Comparison of ENCODE assay signal across 20 mouse cellular contexts in genomic region chr11:29725167-29725566, GRCm38 (mm10).
"Had no signal": no experiment of that assay in that cellular context is flagged by ENCODE, and none has a peak within 500 bp of the region (broad histone marks: within the 10 kb centered on the region; RNA-seq: fewer than 3 reads in every experiment).

No protein-coding gene starts in this region.

- H3K27ac ChIP-seq: limb, embryonic 10.5 days; limb, embryonic 13.5 days; liver, embryonic 12.5 days; liver, embryonic 15.5 days; midbrain, embryonic 10.5 days; midbrain, embryonic 13.5 days; stomach, embryonic 15.5 days had no signal

- DNase-seq: kidney, adult 18-20 months; kidney, adult 9 months; kidney, postnatal 14 days; kidney, postnatal 4 days; layer of hippocampus, adult 9-11 months; layer of hippocampus, postnatal 36 days; liver; lung, adult 2 months; lung, postnatal 14 days; thymus, adult 18-20 months; thymus, postnatal 36 days had no signal

- H3K4me3 ChIP-seq: limb, embryonic 10.5 days; limb, embryonic 13.5 days; liver, embryonic 12.5 days; liver, embryonic 15.5 days; megakaryocyte, embryonic 14.5 days; midbrain, embryonic 10.5 days; midbrain, embryonic 13.5 days; stomach, embryonic 15.5 days had no signal

- ATAC-seq: liver, embryonic 12.5 days; midbrain, embryonic 13.5 days; midbrain, embryonic 16.5 days had no signal
